Mouse (Mus musculus) ES-Bruce4 (cell line): ENCODE results near the gene Slc26a9. TPM values are rescaled to one million over a fixed set of nuclear protein-coding genes. Genes with fewer than 3 reads are reported as not detected.

Experiments used
- H3K27ac ChIP-seq: 2 replicates; pipeline ENCODE4 v1.5.1; 2012; ENCODE audit warnings: low read length, inconsistent platforms; ENCODE audit not compliant: insufficient read depth
- H3K27me3 ChIP-seq: 2 replicates; pipeline ENCODE4 v1.6.1; 2012; ENCODE audit warnings: mild to moderate bottlenecking, low read length, inconsistent platforms; ENCODE audit not compliant: control insufficient read depth, poor library complexity, insufficient read depth, severe bottlenecking
- H3K36me3 ChIP-seq: 2 replicates; pipeline ENCODE4 v1.6.1; 2012; ENCODE audit warnings: inconsistent platforms, mild to moderate bottlenecking, low read length, moderate library complexity; ENCODE audit not compliant: control insufficient read depth, poor library complexity, insufficient read depth, severe bottlenecking
- H3K4me1 ChIP-seq: one replicate; pipeline ENCODE4 v1.8.1; 2011; ENCODE audit warnings: low read length; ENCODE audit not compliant: control insufficient read depth, insufficient read depth
- H3K4me3 ChIP-seq: 2 replicates; pipeline ENCODE4 v1.5.1; 2011; ENCODE audit warnings: low read depth, mild to moderate bottlenecking, low read length
- H3K9ac ChIP-seq: 2 replicates; pipeline ENCODE4 v1.6.1; 2012; ENCODE audit warnings: low read depth, mild to moderate bottlenecking, inconsistent platforms; ENCODE audit not compliant: poor library complexity, severe bottlenecking
- H3K9me3 ChIP-seq: replicated peaks from 2 replicates; pipeline ENCODE4 v1.6.1; 2012; ENCODE audit warnings: mild to moderate bottlenecking, low read length, inconsistent platforms; ENCODE audit not compliant: control insufficient read depth, poor library complexity, insufficient read depth, severe bottlenecking
- CTCF ChIP-seq: IDR thresholded peaks from one replicate; pipeline ENCODE4 v1.8.1; 2011; ENCODE audit warnings: low read depth, low read length
- EP300 ChIP-seq: IDR thresholded peaks from 2 replicates; pipeline ENCODE4 v1.6.1; 2011; ENCODE audit warnings: low read depth, low read length; ENCODE audit not compliant: insufficient read depth
- POLR2A ChIP-seq: IDR thresholded peaks from one replicate; pipeline ENCODE4 v1.8.1; 2011; ENCODE audit warnings: low read length; ENCODE audit not compliant: insufficient read depth
- polyA plus RNA-seq: library from polyadenylated mRNA; stranded (reverse); fragments of >200 nt; gene quantifications from 2 replicates; pipeline ENCODE4 v1.2.4, GENCODE M21; 2011; ENCODE audit warnings: low read depth; ENCODE audit not compliant: missing spikeins, insufficient read depth, insufficient read length

Slc26a9 gene
- polyA plus RNA-seq, 1 experiment, result not detected

DNA sequence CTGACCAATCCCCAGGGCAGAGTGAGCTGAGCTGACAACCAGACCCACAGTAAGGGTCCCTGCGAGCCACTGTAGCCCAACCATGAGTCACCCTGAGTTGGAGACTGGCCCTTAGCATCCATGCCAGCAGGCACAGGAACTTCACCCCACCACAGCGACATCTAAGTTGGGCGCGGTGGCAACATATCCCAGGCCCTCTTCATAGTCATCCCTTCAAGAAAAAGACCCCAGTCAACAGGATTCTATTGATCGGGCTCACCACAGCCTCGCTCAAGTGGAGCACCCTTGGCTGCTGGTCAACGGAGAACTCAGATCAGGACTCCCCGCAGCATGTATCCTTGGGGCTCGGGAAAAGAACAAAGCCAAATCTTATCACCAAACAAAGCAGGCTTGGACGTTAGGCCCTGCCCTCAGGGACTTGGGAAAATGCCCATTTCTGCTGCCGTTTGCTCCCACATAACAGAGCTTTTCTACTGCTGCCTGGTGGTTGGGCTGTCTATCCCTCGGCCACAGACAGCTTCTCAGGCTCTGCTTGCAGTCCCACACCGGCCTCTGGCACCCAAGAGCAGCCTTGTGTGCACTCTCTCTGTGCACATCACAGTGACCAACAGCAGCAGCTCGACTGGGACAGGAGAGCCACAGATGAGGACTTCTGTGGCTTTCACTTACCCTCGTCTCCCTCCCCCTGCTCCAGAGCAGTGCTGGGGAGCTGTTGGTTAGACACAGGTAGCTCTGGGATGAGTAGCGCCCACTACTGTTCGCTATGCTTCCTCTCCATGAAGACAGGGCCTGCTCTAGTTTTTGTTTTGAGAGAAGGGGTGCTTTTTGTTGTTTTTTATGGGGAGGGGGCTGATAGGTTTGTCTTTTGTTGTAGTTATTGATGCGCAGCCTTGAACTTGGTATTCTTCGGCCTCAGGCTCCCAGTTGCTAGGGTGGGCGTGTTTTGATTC, 29.2 kb upstream of the Slc26a9 start:
- no peak overlapping the region for H3K27ac ChIP-seq
- H3K27me3 ChIP-seq, result no peaks in the 10 kb centered on the region
- peaks cover 6% of the 10 kb centered on the region for H3K4me1 ChIP-seq
- no peak overlapping the region for H3K9ac ChIP-seq
- TF ChIP-seq EP300, result no peak
- TF ChIP-seq CTCF, result peak; percentile 70
- TF ChIP-seq POLR2A, result no peak
- H3K4me3 ChIP-seq, result 0 out of 2 replicates have a peak overlapping the region, but pooled peaks have one; percentile 7
- H3K36me3 ChIP-seq, result no peaks in the 10 kb centered on the region
- H3K9me3 ChIP-seq, result no peaks in the 10 kb centered on the region

DNA sequence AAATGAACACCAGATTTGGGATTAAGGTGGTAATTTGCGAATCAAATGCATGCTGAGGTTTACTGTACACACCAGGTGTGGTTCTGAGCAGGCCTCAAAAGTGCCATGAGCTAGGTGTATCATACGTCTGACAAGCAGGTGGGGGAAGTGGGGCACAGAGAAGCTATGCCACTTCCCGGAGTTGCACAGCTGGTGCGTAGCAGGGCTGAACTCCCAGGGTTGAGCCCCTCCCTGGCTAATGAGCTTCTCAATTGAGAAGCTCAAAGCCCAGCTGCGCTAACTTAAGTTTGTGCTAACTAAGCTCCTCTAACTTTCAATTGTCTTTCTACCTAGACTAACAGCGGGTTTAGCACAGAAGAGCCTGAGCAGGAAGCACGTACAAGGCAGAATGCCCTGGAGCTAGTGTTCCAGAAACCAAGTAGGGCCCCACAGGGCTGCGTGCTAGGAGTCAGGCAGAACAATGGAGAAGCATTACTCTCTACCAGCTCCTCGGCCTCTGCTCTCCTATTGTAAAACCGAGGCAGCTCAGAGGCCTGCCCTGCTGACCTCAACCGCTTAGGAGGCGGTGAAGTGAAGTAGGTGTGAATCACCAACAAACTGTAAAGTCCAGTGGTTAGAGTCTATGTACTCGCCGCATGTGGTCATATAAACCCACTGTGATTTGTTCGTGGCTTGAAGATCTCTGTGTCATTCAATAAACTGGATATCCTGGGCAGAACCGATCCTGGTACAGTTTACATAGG, 24.7 kb upstream of the Slc26a9 start:
- Histone ChIP-seq H3K9me3 (no peaks in the 10 kb centered on the region), H3K27me3 (no peaks in the 10 kb centered on the region), H3K9ac (no peak overlapping the region), H3K27ac (no peak overlapping the region), H3K4me3 (no peak overlapping the region), H3K36me3 (no peaks in the 10 kb centered on the region), H3K4me1 (peaks cover 6% of the 10 kb centered on the region)
- TF ChIP-seq EP300 (peak; percentile 79; the same call in 1 of the 2 replicates), CTCF (no peak)

DNA sequence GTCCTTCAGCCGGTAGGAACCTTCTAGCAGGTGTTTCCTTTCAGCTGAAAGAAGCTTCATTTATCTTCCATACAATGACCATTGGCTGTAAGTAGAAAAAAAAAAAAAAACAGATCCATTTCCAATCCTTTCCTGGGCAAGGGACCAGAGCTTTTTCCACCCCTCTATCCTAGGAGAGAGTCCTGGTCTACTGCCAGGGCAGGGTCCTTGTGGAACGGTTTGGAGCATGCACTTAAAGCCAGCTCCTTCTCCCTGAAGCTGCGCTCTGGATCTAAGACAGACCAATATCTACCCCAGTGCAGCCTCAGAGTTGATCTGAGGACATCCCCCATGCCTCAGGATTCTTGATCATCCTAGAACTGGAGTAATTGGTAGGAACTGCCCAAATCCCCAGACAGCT, 21.8 kb upstream of the Slc26a9 start:
- no peak overlapping the region for H3K4me3 ChIP-seq
- TF ChIP-seq CTCF (no peak), POLR2A (no peak), EP300 (no peak)
- no peak overlapping the region for H3K27ac ChIP-seq
- H3K36me3 ChIP-seq, result no peaks in the 10 kb centered on the region
- H3K27me3 ChIP-seq, result no peaks in the 10 kb centered on the region
- peaks cover 2% of the 10 kb centered on the region for H3K4me1 ChIP-seq
- no peak overlapping the region for H3K9ac ChIP-seq
- no peaks in the 10 kb centered on the region for H3K9me3 ChIP-seq

DNA sequence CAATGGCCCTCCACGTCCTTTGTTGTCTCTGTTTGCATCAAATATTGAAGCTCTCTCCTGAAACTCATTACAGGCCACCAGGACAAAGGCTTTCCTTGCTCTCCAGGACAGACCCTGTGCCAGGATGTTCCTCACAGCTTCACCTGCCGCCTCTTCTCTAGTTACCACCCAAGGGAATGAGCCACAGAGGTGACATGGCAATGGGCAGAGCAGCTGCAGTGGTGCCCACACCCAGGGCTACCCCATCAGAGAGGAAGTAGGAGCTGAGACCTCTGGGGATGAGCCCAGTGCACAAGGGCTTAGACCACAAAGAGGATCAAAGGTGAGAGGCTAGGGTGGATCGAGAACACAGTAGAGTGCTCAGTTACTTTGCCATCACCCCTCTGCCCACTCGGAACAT, 20.3 kb upstream of the Slc26a9 start:
- no peak overlapping the region for H3K4me3 ChIP-seq
- H3K27ac ChIP-seq, result no peak overlapping the region

DNA sequence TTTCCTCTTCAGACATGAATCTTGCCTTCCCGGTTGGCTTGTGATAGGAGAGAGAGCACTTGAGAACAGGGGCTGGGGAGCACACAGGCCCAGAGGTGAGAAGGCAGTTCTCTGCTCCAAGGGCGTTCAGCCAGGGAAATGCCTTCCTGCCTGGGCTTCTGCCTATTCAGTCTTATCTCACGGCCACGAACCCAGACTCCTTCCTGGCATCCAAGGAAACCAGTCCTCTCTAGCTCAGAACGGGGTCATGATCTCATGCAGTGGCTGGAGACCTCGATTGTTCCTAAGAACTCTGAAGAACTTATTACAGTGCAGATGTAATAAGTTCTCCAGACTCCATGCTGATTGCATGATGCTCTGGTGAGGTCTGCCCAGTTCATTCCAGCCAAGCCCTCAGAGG, 17.2 kb upstream of the Slc26a9 start:
- Histone ChIP-seq H3K9me3 (no peaks in the 10 kb centered on the region), H3K36me3 (no peaks in the 10 kb centered on the region), H3K4me1 (peaks cover under 1% of the 10 kb centered on the region), H3K9ac (no peak overlapping the region), H3K27ac (no peak overlapping the region), H3K4me3 (no peak overlapping the region), H3K27me3 (no peaks in the 10 kb centered on the region)
- TF ChIP-seq EP300 (no peak), POLR2A (no peak), CTCF (no peak)

More for the DNA sequence above, 20.3 kb upstream of the Slc26a9 start:
- Histone ChIP-seq H3K27me3 (no peaks in the 10 kb centered on the region), H3K36me3 (no peaks in the 10 kb centered on the region), H3K4me1 (no peaks in the 10 kb centered on the region), H3K9me3 (no peaks in the 10 kb centered on the region), H3K9ac (no peak overlapping the region)
- TF ChIP-seq CTCF (no peak), POLR2A (no peak), EP300 (no peak)
